Mouse (Mus musculus) MEL (cell line): Measurements from ENCODE around the gene Zfp648. TPM values are rescaled to one million over a fixed set of nuclear protein-coding genes. Genes with fewer than 3 reads are reported as not detected.

ENCODE experiments used
- DNase-seq: peaks from one replicate; pipeline ENCODE4 v3.0.0; 2011; ENCODE audit warnings: low read depth, low spot score
- H3K27ac ChIP-seq: 2 replicates; pipeline ENCODE4 v1.5.1; 2012; ENCODE audit warnings: low read depth, mild to moderate bottlenecking, control low read depth, low read length, moderate library complexity; ENCODE audit not compliant: control insufficient read depth
- H3K27me3 ChIP-seq, 2 experiments: fragments of 150-350 bp in 1 of 2; sonication (generic) in 1 of 2; 2 replicates each; pipeline ENCODE4 v1.6.1; 2012; ENCODE audit warnings: low read length in 2 of 2, mild to moderate bottlenecking in 2 of 2, improper control_type of control experiment in 1 of 2, moderate library complexity in 1 of 2; ENCODE audit not compliant: insufficient read depth in 2 of 2, control insufficient read depth in 1 of 2
- H3K36me3 ChIP-seq, 2 experiments: 2 replicates each; pipeline ENCODE4 v1.6.1; 2012 to 2014; ENCODE audit warnings: low read length in 2 of 2, improper control_type of control experiment in 1 of 2, inconsistent platforms in 1 of 2, mild to moderate bottlenecking in 1 of 2; ENCODE audit not compliant: insufficient read depth in 2 of 2, control insufficient read depth in 1 of 2
- H3K4me1 ChIP-seq, 2 experiments: fragments of 150-350 bp in 1 of 2; sonication (generic) in 1 of 2; 2 replicates each; pipeline ENCODE4 v1.6.1; 2012; ENCODE audit warnings: low read length in 2 of 2, improper control_type of control experiment in 1 of 2, mild to moderate bottlenecking in 1 of 2; ENCODE audit not compliant: insufficient read depth in 2 of 2, control insufficient read depth in 1 of 2
- H3K4me3 ChIP-seq, 2 experiments: fragments of 150-350 bp in 1 of 2; sonication (generic) in 1 of 2; 2 replicates each; pipeline ENCODE4 v1.5.1; 2012; ENCODE audit warnings: low read depth in 2 of 2, low read length in 2 of 2, mild to moderate bottlenecking in 2 of 2, moderate library complexity in 2 of 2, control low read depth in 1 of 2, improper control_type of control experiment in 1 of 2; ENCODE audit not compliant: control insufficient read depth in 1 of 2, insufficient read depth in 1 of 2
- H3K79me2 ChIP-seq: 2 replicates; pipeline ENCODE4 v1.6.1; 2012; ENCODE audit warnings: mild to moderate bottlenecking, low read length, moderate library complexity; ENCODE audit not compliant: control insufficient read depth, poor library complexity, insufficient read depth
- H3K9ac ChIP-seq: 2 replicates; pipeline ENCODE4 v1.6.1; 2012; ENCODE audit warnings: low read depth, mild to moderate bottlenecking, control low read depth, low read length, moderate library complexity; ENCODE audit not compliant: control insufficient read depth, poor library complexity, severe bottlenecking
- H3K9me3 ChIP-seq: fragments of 150-350 bp; sonication (generic); replicated peaks from 2 replicates; pipeline ENCODE4 v1.6.1; 2012; ENCODE audit warnings: mild to moderate bottlenecking, low read length, improper control_type of control experiment, moderate library complexity; ENCODE audit not compliant: insufficient read depth
- CHD1 ChIP-seq: IDR thresholded peaks from 2 replicates; pipeline ENCODE4 v1.6.1; 2012; ENCODE audit warnings: low read depth, mild to moderate bottlenecking, inconsistent platforms, low read length, improper control_type of control experiment
- CHD2 ChIP-seq: IDR thresholded peaks from 2 replicates; pipeline ENCODE4 v1.6.1; 2011; ENCODE audit warnings: low read length, improper control_type of control experiment
- CTCF ChIP-seq, 3 experiments: IDR thresholded peaks in 2 of 3; conservative IDR thresholded peaks in 1 of 3; 2 replicates each; pipeline ENCODE4 v1.5.1; 2011 to 2012; ENCODE audit warnings: low read length in 3 of 3, low read depth in 2 of 3, mild to moderate bottlenecking in 2 of 3, improper control_type of control experiment in 1 of 3, inconsistent platforms in 1 of 3, mixed read lengths in 1 of 3, moderate library complexity in 1 of 3; ENCODE audit not compliant: control insufficient read depth in 1 of 3, insufficient read depth in 1 of 3, poor library complexity in 1 of 3, severe bottlenecking in 1 of 3
- EP300 ChIP-seq, 2 experiments: IDR thresholded peaks; 2 replicates each; pipeline ENCODE4 v1.6.1; 2011; ENCODE audit warnings: improper control_type of control experiment in 2 of 2, low read length in 2 of 2, low read depth in 1 of 2, mild to moderate bottlenecking in 1 of 2
- GATA1 ChIP-seq: IDR thresholded peaks from 2 replicates; pipeline ENCODE4 v1.6.1; 2011; ENCODE audit warnings: low read depth, low read length, improper control_type of control experiment
- HCFC1 ChIP-seq: IDR thresholded peaks from 2 replicates; pipeline ENCODE4 v1.6.1; 2012; ENCODE audit warnings: low read depth, mild to moderate bottlenecking, inconsistent platforms, low read length, improper control_type of control experiment, moderate library complexity
- JUND ChIP-seq: IDR thresholded peaks from 2 replicates; pipeline ENCODE4 v1.6.1; 2011; ENCODE audit warnings: low read depth, mild to moderate bottlenecking, improper control_type of control experiment, low read length
- KAT2A ChIP-seq: conservative IDR thresholded peaks from 2 replicates; pipeline ENCODE4 v1.6.1; 2012; ENCODE audit warnings: low read depth, low read length, improper control_type of control experiment, inconsistent platforms
- MAFK ChIP-seq: IDR thresholded peaks from 2 replicates; pipeline ENCODE4 v1.6.1; 2011; ENCODE audit warnings: low read depth, mild to moderate bottlenecking, low read length, improper control_type of control experiment, borderline replicate concordance
- MAZ ChIP-seq: IDR thresholded peaks from 2 replicates; pipeline ENCODE4 v1.6.1; 2012; ENCODE audit warnings: low read depth, mild to moderate bottlenecking, inconsistent platforms, low read length, improper control_type of control experiment
- MEF2A ChIP-seq: IDR thresholded peaks from 2 replicates; pipeline ENCODE4 v1.6.1; 2014; ENCODE audit warnings: low read depth, mild to moderate bottlenecking, inconsistent platforms, low read length, improper control_type of control experiment; ENCODE audit not compliant: poor library complexity, insufficient replicate concordance, severe bottlenecking; ENCODE audit errors: extremely low read depth
- MYC ChIP-seq: IDR thresholded peaks from 2 replicates; pipeline ENCODE4 v1.6.1; 2011; ENCODE audit warnings: low read depth, mild to moderate bottlenecking, low read length, improper control_type of control experiment, moderate library complexity
- NELFE ChIP-seq: IDR thresholded peaks from 2 replicates; pipeline ENCODE4 v1.6.1; 2011; ENCODE audit warnings: low read depth, low read length, improper control_type of control experiment
- POLR2AphosphoS5 ChIP-seq: IDR thresholded peaks from 2 replicates; pipeline ENCODE4 v1.6.1; 2012; ENCODE audit warnings: low read depth, borderline replicate concordance, mild to moderate bottlenecking, inconsistent platforms, low read length, moderate library complexity, mixed read lengths
- SIN3A ChIP-seq: IDR thresholded peaks from 2 replicates; pipeline ENCODE4 v1.6.1; 2012; ENCODE audit warnings: low read length, improper control_type of control experiment, inconsistent platforms
- TAL1 ChIP-seq: IDR thresholded peaks from 2 replicates; pipeline ENCODE4 v1.6.1; 2012; ENCODE audit warnings: mild to moderate bottlenecking, inconsistent platforms, low read length, moderate library complexity, mixed read lengths
- UBTF ChIP-seq: IDR thresholded peaks from 2 replicates; pipeline ENCODE4 v1.6.1; 2012; ENCODE audit warnings: low read depth, mild to moderate bottlenecking, inconsistent platforms, low read length, improper control_type of control experiment, moderate library complexity, borderline replicate concordance; ENCODE audit not compliant: insufficient read depth
- USF2 ChIP-seq, 2 experiments: IDR thresholded peaks; 2 replicates each; pipeline ENCODE4 v1.6.1; 2011 to 2012; ENCODE audit warnings: improper control_type of control experiment in 2 of 2, low read length in 2 of 2, borderline replicate concordance in 1 of 2, inconsistent platforms in 1 of 2, low read depth in 1 of 2, mild to moderate bottlenecking in 1 of 2; ENCODE audit not compliant: insufficient read depth in 1 of 2
- ZC3H11A ChIP-seq: IDR thresholded peaks from 2 replicates; pipeline ENCODE4 v1.6.1; 2012; ENCODE audit warnings: low read depth, mild to moderate bottlenecking, inconsistent platforms, low read length, improper control_type of control experiment
- ZKSCAN1 ChIP-seq: IDR thresholded peaks from 2 replicates; pipeline ENCODE4 v1.6.1; 2012; ENCODE audit warnings: low read depth, mild to moderate bottlenecking, inconsistent platforms, low read length, improper control_type of control experiment, moderate library complexity
- ZNF384 ChIP-seq: IDR thresholded peaks from 2 replicates; pipeline ENCODE4 v1.6.1; 2012; ENCODE audit warnings: low read depth, mild to moderate bottlenecking, inconsistent platforms, low read length, improper control_type of control experiment
- polyA plus RNA-seq, 2 experiments: library from polyadenylated mRNA; stranded (reverse) in 1 of 2; unstranded in 1 of 2; fragments of >175 nt in 1 of 2; fragments of >200 nt in 1 of 2; gene quantifications; 2 replicates each; pipeline versions ENCODE4 v1.2.1 to v1.2.4; 2012; ENCODE audit warnings: low replicate concordance in 2 of 2, low read depth in 1 of 2; ENCODE audit not compliant: insufficient read length in 2 of 2, insufficient read depth in 1 of 2, missing spikeins in 1 of 2
- total RNA-seq: library from RNA; depleted of rRNA; stranded (reverse); fragments of 300-350 nt; gene quantifications from 2 replicates; pipeline ENCODE4 v1.2.3, GENCODE M21; 2012

Gene Zfp648
- total and polyA plus RNA-seq, 3 experiments = not detected

- H3K79me2 ChIP-seq = no peaks in the 10 kb centered on the region
- H3K27ac ChIP-seq = no peak overlapping the region
- no peaks in the 10 kb centered on the region for H3K36me3 ChIP-seq
- no peak for DNase-seq
- H3K4me3 ChIP-seq = no peak overlapping the region
- H3K9me3 ChIP-seq = no peaks in the 10 kb centered on the region
- TF ChIP-seq TAL1 (no peak), CHD1 (no peak), CHD2 (no peak), GATA1 (no peak), MAFK (no peak), HCFC1 (no peak)
- TF ChIP-seq, all 39 proteins: peak for 0
- Histone ChIP-seq H3K4me1 (no peaks in the 10 kb centered on the region), H3K27me3 (no peaks in the 10 kb centered on the region), H3K9ac (no peak overlapping the region)
Measured at GRCm38 (mm10) chr1:154156177-154157062, 44.6 kb upstream of the Zfp648 start.

- TF ChIP-seq ZC3H11A = no peak
- no peak for TF ChIP-seq NELFE
- no peak for TF ChIP-seq MAFK
- TF ChIP-seq UBTF = no peak
- no peak for TF ChIP-seq EP300 (IDR thresholded peaks at IDR 0.05; ENCODE audit: low read depth in 1 of 2, low read length in 2 of 2)
- no peak for TF ChIP-seq CHD2
- TF ChIP-seq ZNF384 = no peak
- H3K9ac ChIP-seq = no peak overlapping the region
- H3K27ac ChIP-seq = no peak overlapping the region
- H3K79me2 ChIP-seq = no peaks in the 10 kb centered on the region
- H3K4me1 ChIP-seq = no peaks in the 10 kb centered on the region
- H3K9me3 ChIP-seq = no peaks in the 10 kb centered on the region
- H3K27me3 ChIP-seq = no peaks in the 10 kb centered on the region
- H3K4me3 ChIP-seq = no peak overlapping the region
- DNase-seq = no peak
- H3K36me3 ChIP-seq = no peaks in the 10 kb centered on the region
Measured at GRCm38 (mm10) chr1:154157131-154157530, 43.9 kb upstream of the Zfp648 start.

GRCm38 (mm10) chr1:154167696-154168095 is 33.3 kb upstream of the Zfp648 start:
- TF ChIP-seq CHD1 = no peak
- TF ChIP-seq USF2 (IDR thresholded peaks at IDR 0.05; ENCODE audit: borderline replicate concordance in 1 of 2, insufficient read depth in 1 of 2, low read depth in 1 of 2, low read length in 2 of 2) = no peak
- no peak for TF ChIP-seq MYC
- TF ChIP-seq NELFE = no peak
- TF ChIP-seq ZC3H11A = no peak
- TF ChIP-seq UBTF = no peak
- TF ChIP-seq KAT2A = no peak
- TF ChIP-seq MEF2A = no peak
- TF ChIP-seq SIN3A = no peak
- TF ChIP-seq MAZ = no peak
- no peak for TF ChIP-seq ZKSCAN1
- TF ChIP-seq HCFC1 = no peak
- TF ChIP-seq ZNF384 = no peak
- no peak for TF ChIP-seq CTCF (IDR thresholded peaks at IDR 0.05 in 2 of 3, conservative IDR thresholded peaks at IDR 0.05 in 1 of 3; ENCODE audit: control insufficient read depth in 1 of 3, insufficient read depth in 1 of 3, low read depth in 2 of 3, low read length in 3 of 3, poor library complexity in 1 of 3, severe bottlenecking in 1 of 3)
- no peak for TF ChIP-seq JUND
- TF ChIP-seq POLR2AphosphoS5 = no peak
- H3K27me3 ChIP-seq = no peaks in the 10 kb centered on the region
- no peaks in the 10 kb centered on the region for H3K4me1 ChIP-seq
- no peak overlapping the region for H3K4me3 ChIP-seq
- H3K36me3 ChIP-seq = no peaks in the 10 kb centered on the region
- no peak overlapping the region for H3K27ac ChIP-seq
- no peaks in the 10 kb centered on the region for H3K9me3 ChIP-seq
- H3K79me2 ChIP-seq = no peaks in the 10 kb centered on the region
- no peak for DNase-seq
- no peak overlapping the region for H3K9ac ChIP-seq
